In genomic region chr2:145861193-145862123, GRCm38 (mm10) we compare ENCODE assay signal across 8 mouse cellular contexts. TPM values are rescaled to one million over a fixed set of nuclear protein-coding genes. Genes with fewer than 3 reads are reported as not detected.
DNase-seq lines count a peak whose midpoint lies in the region; ATAC-seq lines count a peak whose summit lies in the region.

No protein-coding gene starts in this region.

- 0 out of 2 replicates have a peak, but pooled peaks cover 2% of the 10 kb centered on the region for H3K36me3 ChIP-seq in embryonic facial prominence, embryonic 12.5 days
- peaks cover 16% of the 10 kb centered on the region for H3K36me3 ChIP-seq in limb, embryonic 13.5 days
- H3K36me3 ChIP-seq in neural tube, embryonic 15.5 days = no peaks in the 10 kb centered on the region

- peak overlapping the region; percentile 67 for H3K4me2 ChIP-seq in embryonic facial prominence, embryonic 12.5 days (replicated peaks)
- H3K4me2 ChIP-seq in limb, embryonic 13.5 days (replicated peaks) = peak overlapping the region; percentile 85
- peak overlapping the region; percentile 58 for H3K4me2 ChIP-seq in neural tube, embryonic 15.5 days

- no peaks in the 10 kb centered on the region for H3K27me3 ChIP-seq in embryonic facial prominence, embryonic 12.5 days
- no peaks in the 10 kb centered on the region for H3K27me3 ChIP-seq in limb, embryonic 13.5 days
- H3K27me3 ChIP-seq in neural tube, embryonic 15.5 days (replicated peaks) = no peaks in the 10 kb centered on the region

- peak overlapping the region; percentile 66 for H3K9ac ChIP-seq in embryonic facial prominence, embryonic 12.5 days
- H3K9ac ChIP-seq in limb, embryonic 13.5 days = peak overlapping the region; percentile 80
- peak overlapping the region; percentile 40 for H3K9ac ChIP-seq in neural tube, embryonic 15.5 days (replicated peaks)

- H3K4me1 ChIP-seq in embryonic facial prominence, embryonic 12.5 days = peaks cover 36% of the 10 kb centered on the region
- peaks cover 63% of the 10 kb centered on the region for H3K4me1 ChIP-seq in limb, embryonic 13.5 days
- H3K4me1 ChIP-seq in neural tube, embryonic 15.5 days = peaks cover 39% of the 10 kb centered on the region

- peak overlapping the region; percentile 52 for H3K4me3 ChIP-seq in embryonic facial prominence, embryonic 12.5 days
- peak overlapping the region; percentile 70 for H3K4me3 ChIP-seq in limb, embryonic 13.5 days
- peak overlapping the region; percentile 38 for H3K4me3 ChIP-seq in neural tube, embryonic 15.5 days (replicated peaks)

- H3K9me3 ChIP-seq in embryonic facial prominence, embryonic 12.5 days = 0 out of 2 replicates have a peak, but pooled peaks cover under 1% of the 10 kb centered on the region
- H3K9me3 ChIP-seq in limb, embryonic 13.5 days = peaks cover 3% of the 10 kb centered on the region; the same call in 1 of the 2 replicates
- no peaks in the 10 kb centered on the region for H3K9me3 ChIP-seq in neural tube, embryonic 15.5 days (replicated peaks)

- ATAC-seq in embryonic facial prominence, embryonic 12.5 days (ENCODE audit: insufficient number of reproducible peaks, insufficient read depth, low FRiP score, low TSS enrichment) = no peak
- ATAC-seq in limb, embryonic 13.5 days (ENCODE audit: low FRiP score, low read depth) = no peak
- ATAC-seq in neural tube, embryonic 15.5 days (ENCODE audit: low FRiP score) = no peak

- peak; percentile 47 for DNase-seq in adrenal gland, postnatal 10 days
- DNase-seq in adrenal gland, adult 18-20 months (ENCODE audit: low spot score in 2 of 2) = no peak
- DNase-seq in heart, postnatal 36 days = peak; percentile 59 to 64
- no peak for DNase-seq in MN1 (ENCODE audit: low spot score)
- no peak for DNase-seq in spleen, postnatal 10 days (ENCODE audit: low spot score in 2 of 2)

- WGBS in embryonic facial prominence, embryonic 12.5 days = 33% methylated on average over 8 of the region's 8 CpGs
- 31% methylated on average over 8 of the region's 8 CpGs for WGBS in limb, embryonic 13.5 days
- 63% methylated on average over 8 of the region's 8 CpGs for WGBS in neural tube, embryonic 15.5 days

- intact Hi-C loops in heart, postnatal 36 days (cut with DNase I) = loop anchor here (2.0 to 5.0 kb wide), 4 partner anchors 19 to 64 kb away; partner anchors contain the start of gene Naa20

- peak overlapping the region; percentile 98 for H3K27ac ChIP-seq in embryonic facial prominence, embryonic 12.5 days
- peak overlapping the region; percentile 99 for H3K27ac ChIP-seq in limb, embryonic 13.5 days
- peak overlapping the region; percentile 83 for H3K27ac ChIP-seq in neural tube, embryonic 15.5 days (replicated peaks)

RNA-seq across cellular contexts. Expression of gene Naa20, which starts 40.4 kb away (rescaled TPM):
- 10 to 100 TPM; 68.5 to 75.2 TPM for total RNA-seq in adrenal gland, postnatal 10 days (2021)
- total RNA-seq in adrenal gland, adult 18-20 months (2021) = 10 to 100 TPM; 50.6 to 59.5 TPM
- polyA plus RNA-seq in embryonic facial prominence, embryonic 12.5 days (2016; fragmentation: Nextera tagmentation; extraction: Ambion mirVana) = 152 and 156 TPM in 2 replicates
- 10 to 100 TPM; 89.1 to 93.7 TPM for total RNA-seq in heart, postnatal 36 days (2021)
- polyA plus RNA-seq in limb, embryonic 13.5 days (2015; fragmentation: Nextera tagmentation; extraction: Ambion mirVana) = 163 and 165 TPM in 2 replicates
- polyA plus RNA-seq in neural tube, embryonic 15.5 days (2015; fragmentation: Nextera tagmentation; extraction: Ambion mirVana) = 130 and 140 TPM in 2 replicates

Comparison
In these comparisons a context has a peak if more than half of its experiments do, and no peak if none do; other contexts are left out.
1. DNase-seq: peak in adrenal gland, postnatal 10 days (single experiment) and heart, postnatal 36 days (2 of 2); none in adrenal gland, adult 18-20 months (0 of 2), MN1 (single experiment) and spleen, postnatal 10 days (0 of 2).
2. Peak in every context shown above with its lines, with median percentiles within 50 percentile points of each other: H3K27ac ChIP-seq, H3K4me2 ChIP-seq, H3K4me3 ChIP-seq and H3K9ac ChIP-seq.